Mouse (Mus musculus): ENCODE measurements around the gene Krt19. TPM values are rescaled to one million over a fixed set of nuclear protein-coding genes. Genes with fewer than 3 reads are reported as not detected.

Gene Krt19
- 104 TPM for polyA plus RNA-seq (2014; fragmentation: Illumina TruSeq; extraction: RNeasy Lipid Tissue Mini Kit (QIAGEN cat#74804); ENCODE audit: low read depth, low replicate concordance)

DNA sequence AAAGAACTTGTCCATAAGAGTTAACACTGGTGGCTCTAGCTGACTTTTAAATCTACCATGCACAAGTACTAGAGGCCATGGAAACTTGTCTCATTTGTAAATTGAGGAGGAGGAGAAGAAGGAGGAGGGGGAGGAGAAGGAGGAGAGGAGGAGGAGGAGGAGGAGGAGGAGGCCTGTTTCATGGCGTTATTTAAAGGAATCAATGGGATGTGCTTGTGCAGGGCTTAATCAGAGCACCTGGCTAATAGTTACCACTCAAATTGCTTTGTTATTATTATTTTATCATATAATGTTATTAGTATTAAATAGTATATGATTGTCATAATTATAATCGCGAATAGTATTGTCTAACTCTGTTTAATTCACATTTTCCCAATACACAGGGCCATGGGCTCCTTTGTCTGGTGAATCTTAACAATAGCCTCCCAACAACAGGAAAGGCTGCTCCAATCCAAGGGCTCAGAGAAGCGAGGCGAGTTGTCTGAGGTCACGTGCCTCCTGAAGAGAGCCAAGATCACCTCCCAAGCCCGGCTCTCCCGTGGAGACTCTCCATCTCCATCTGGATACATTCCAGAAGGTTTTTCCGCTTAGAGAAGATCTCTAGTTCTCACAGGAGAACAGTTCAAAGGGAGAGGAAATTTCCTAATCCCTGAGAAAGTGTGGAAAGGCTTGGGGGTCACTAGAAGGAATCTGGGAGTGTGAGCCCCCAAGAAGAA lies at the start of gene Krt19:
Krt19 (minus strand) TSS at position 51 of the 716 bp plus-strand sequence.

DNA sequence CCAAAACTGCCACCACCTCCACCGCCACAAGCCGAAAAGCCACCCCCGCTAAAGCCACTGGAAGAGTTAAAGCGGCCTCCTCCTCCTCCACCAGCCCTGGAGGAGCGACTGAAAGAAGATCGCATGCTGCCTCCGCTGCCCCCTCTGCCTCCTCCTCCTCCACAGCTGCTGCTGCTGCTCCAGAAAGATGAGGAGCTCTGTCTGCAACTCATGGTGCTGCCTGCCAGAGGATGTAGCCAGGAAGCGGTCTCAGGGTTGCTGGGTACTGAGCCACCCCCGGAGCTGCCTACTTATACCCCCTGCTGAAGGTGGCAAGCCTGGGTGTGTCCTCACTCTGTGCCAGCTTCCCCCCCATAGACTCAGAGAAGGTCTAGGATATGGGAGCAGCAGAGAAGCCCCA lies 44.5 kb upstream of the Krt19 start, which contains the start of gene Krt9:
Krt9 (minus strand) TSS at position 255 of the 400 bp plus-strand sequence.

DNA sequence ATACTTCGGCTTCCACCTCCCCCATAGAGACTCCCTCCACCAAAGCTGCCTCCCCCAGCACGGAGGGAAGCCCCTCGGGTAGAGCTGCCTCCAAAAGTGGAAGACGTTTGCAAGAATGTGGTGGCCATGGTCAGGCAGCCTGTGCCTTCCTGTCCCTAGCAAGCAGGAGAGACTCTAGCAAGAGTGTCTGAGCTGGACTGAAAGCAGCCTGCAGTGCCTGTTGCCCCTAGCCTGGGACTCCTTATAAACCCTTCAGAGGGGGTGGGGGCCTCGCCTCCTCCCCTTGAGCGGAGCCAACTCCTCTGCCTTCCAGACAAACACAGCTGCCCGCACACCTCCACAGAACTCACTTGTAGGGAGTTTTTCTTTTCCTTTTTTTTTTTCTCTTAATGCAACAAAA lies 12.7 kb downstream of the Krt19 start, which contains the start of gene Krt15:
Krt15 (minus strand) TSS at position 198 of the 400 bp plus-strand sequence.

DNA sequence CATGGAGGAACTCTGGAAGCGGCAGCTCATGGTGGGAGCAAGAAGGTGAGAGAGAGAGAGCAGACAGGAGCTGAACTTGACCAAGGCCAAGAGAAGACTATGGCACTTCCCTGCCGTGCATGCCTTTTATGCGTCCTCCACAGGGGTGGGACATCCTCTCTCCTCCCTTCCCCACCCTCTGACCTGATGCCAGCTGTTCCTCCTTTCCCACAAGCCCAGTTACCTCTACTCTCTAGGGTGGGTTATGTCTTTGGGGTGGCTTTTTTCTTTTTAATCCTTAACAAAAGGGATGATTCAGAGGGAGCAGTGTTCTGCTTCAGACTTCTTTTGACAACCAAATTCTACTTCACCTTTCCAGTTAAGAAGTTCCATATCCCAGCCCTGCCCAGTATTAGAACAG lies 27.0 kb downstream of the Krt19 start, which contains the start of gene Krt13:
Krt13 (minus strand) TSS at position 101 of the 400 bp plus-strand sequence.

DNA sequence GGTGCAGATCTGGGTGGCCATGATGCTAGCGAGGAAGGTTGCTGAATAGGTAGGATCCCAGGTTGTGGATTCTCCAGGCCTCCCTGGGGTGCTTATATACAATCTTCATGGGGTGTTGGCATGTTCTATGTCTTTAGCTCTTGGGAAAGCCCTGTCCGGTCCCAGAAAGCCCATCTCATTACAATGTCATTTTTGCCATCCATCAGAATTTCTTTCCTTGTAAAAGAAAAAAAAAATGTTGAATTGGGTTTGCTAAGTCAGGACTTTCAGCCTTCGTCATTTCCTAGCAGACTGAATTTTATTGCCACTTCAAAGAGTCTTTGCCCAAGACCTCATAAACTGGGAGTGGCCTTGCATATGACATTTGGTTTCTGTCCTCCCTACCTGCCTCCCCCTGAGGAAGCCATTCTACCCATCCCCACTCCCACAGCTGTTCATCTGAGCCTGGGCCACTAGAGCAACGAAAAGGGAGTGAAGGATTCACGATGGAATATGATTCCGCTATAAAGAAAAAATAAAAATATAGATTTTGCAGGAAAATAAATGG lies 42.8 kb downstream of the Krt19 start, which contains the start of gene Krt36:
Krt36 (minus strand) TSS at position 51 of the 547 bp plus-strand sequence.

DNA sequence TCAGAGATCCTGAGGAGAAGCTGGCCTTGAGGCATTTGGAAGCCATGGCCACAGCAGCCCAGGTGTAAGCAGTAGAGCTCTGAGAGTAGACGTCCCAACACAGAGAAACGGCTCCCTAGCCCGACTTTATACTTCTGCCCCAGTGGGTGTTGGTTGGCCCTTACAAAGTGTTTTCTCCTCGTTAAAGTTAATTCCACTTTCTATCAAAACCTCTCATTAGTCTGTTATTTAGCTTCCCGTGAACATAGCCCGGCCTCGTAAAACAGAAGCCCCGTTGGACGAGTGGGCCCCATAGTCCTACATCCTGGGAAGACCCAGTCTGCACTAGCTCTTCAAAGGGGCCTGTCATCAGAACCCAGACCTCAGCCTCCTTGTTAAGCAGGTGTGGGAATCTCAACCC lies 52.3 kb downstream of the Krt19 start, which contains the start of gene Krt35:
Krt35 (minus strand) TSS at position 101 of the 400 bp plus-strand sequence.

Other genes with a start within 250 kb of the Krt19 start
- gene Krtap31-1, start 240.7 kb downstream of the Krt19 start, polyA plus RNA-seq (2014; fragmentation: Illumina TruSeq; extraction: RNeasy Lipid Tissue Mini Kit (QIAGEN cat#74804); ENCODE audit: low read depth, low replicate concordance) = not detected
- not detected for gene Gm11565, start 233.9 kb downstream of the Krt19 start, polyA plus RNA-seq (2014; fragmentation: Illumina TruSeq; extraction: RNeasy Lipid Tissue Mini Kit (QIAGEN cat#74804); ENCODE audit: low read depth, low replicate concordance)
- gene Krtap31-2, start 212.4 kb downstream of the Krt19 start, polyA plus RNA-seq (2014; fragmentation: Illumina TruSeq; extraction: RNeasy Lipid Tissue Mini Kit (QIAGEN cat#74804); ENCODE audit: low read depth, low replicate concordance) = not detected
- not detected for gene Krtap9-5, start 200.2 kb downstream of the Krt19 start, polyA plus RNA-seq (2014; fragmentation: Illumina TruSeq; extraction: RNeasy Lipid Tissue Mini Kit (QIAGEN cat#74804); ENCODE audit: low read depth, low replicate concordance)
- gene Krtap29-1, start 169.6 kb downstream of the Krt19 start, polyA plus RNA-seq (2014; fragmentation: Illumina TruSeq; extraction: RNeasy Lipid Tissue Mini Kit (QIAGEN cat#74804); ENCODE audit: low read depth, low replicate concordance) = not detected
- not detected for gene Krtap16-1, start 162.1 kb downstream of the Krt19 start, polyA plus RNA-seq (2014; fragmentation: Illumina TruSeq; extraction: RNeasy Lipid Tissue Mini Kit (QIAGEN cat#74804); ENCODE audit: low read depth, low replicate concordance)
- gene Krtap17-1, start 154.7 kb downstream of the Krt19 start, polyA plus RNA-seq (2014; fragmentation: Illumina TruSeq; extraction: RNeasy Lipid Tissue Mini Kit (QIAGEN cat#74804); ENCODE audit: low read depth, low replicate concordance) = not detected
- gene Krt33a, start 132.5 kb downstream of the Krt19 start, polyA plus RNA-seq (2014; fragmentation: Illumina TruSeq; extraction: RNeasy Lipid Tissue Mini Kit (QIAGEN cat#74804); ENCODE audit: low read depth, low replicate concordance) = not detected
- not detected for gene Krt33b, start 118.8 kb downstream of the Krt19 start, polyA plus RNA-seq (2014; fragmentation: Illumina TruSeq; extraction: RNeasy Lipid Tissue Mini Kit (QIAGEN cat#74804); ENCODE audit: low read depth, low replicate concordance)
- gene Krt34, start 107.1 kb downstream of the Krt19 start, polyA plus RNA-seq (2014; fragmentation: Illumina TruSeq; extraction: RNeasy Lipid Tissue Mini Kit (QIAGEN cat#74804); ENCODE audit: low read depth, low replicate concordance) = not detected
- not detected for gene Krt31, start 98.1 kb downstream of the Krt19 start, polyA plus RNA-seq (2014; fragmentation: Illumina TruSeq; extraction: RNeasy Lipid Tissue Mini Kit (QIAGEN cat#74804); ENCODE audit: low read depth, low replicate concordance)
- gene Krt32, start 60.4 kb downstream of the Krt19 start, polyA plus RNA-seq (2014; fragmentation: Illumina TruSeq; extraction: RNeasy Lipid Tissue Mini Kit (QIAGEN cat#74804); ENCODE audit: low read depth, low replicate concordance) = not detected
- gene Krt35, start 52.4 kb downstream of the Krt19 start, polyA plus RNA-seq (2014; fragmentation: Illumina TruSeq; extraction: RNeasy Lipid Tissue Mini Kit (QIAGEN cat#74804); ENCODE audit: low read depth, low replicate concordance) = not detected
- gene Krt36, start 43.0 kb downstream of the Krt19 start, polyA plus RNA-seq (2014; fragmentation: Illumina TruSeq; extraction: RNeasy Lipid Tissue Mini Kit (QIAGEN cat#74804); ENCODE audit: low read depth, low replicate concordance) = not detected
- not detected for gene Krt13, start 27.1 kb downstream of the Krt19 start, polyA plus RNA-seq (2014; fragmentation: Illumina TruSeq; extraction: RNeasy Lipid Tissue Mini Kit (QIAGEN cat#74804); ENCODE audit: low read depth, low replicate concordance)
- not detected for gene Krt15, start 12.7 kb downstream of the Krt19 start, polyA plus RNA-seq (2014; fragmentation: Illumina TruSeq; extraction: RNeasy Lipid Tissue Mini Kit (QIAGEN cat#74804); ENCODE audit: low read depth, low replicate concordance)
- not detected for gene Krt9, start 44.6 kb upstream of the Krt19 start, polyA plus RNA-seq (2014; fragmentation: Illumina TruSeq; extraction: RNeasy Lipid Tissue Mini Kit (QIAGEN cat#74804); ENCODE audit: low read depth, low replicate concordance)
- gene Krt14, start 58.9 kb upstream of the Krt19 start, polyA plus RNA-seq (2014; fragmentation: Illumina TruSeq; extraction: RNeasy Lipid Tissue Mini Kit (QIAGEN cat#74804); ENCODE audit: low read depth, low replicate concordance) = not detected
- gene Krt16, start 100.2 kb upstream of the Krt19 start, polyA plus RNA-seq (2014; fragmentation: Illumina TruSeq; extraction: RNeasy Lipid Tissue Mini Kit (QIAGEN cat#74804); ENCODE audit: low read depth, low replicate concordance) = not detected
- gene Krt17, start 112.4 kb upstream of the Krt19 start, polyA plus RNA-seq (2014; fragmentation: Illumina TruSeq; extraction: RNeasy Lipid Tissue Mini Kit (QIAGEN cat#74804); ENCODE audit: low read depth, low replicate concordance) = not detected
- not detected for gene Krt42, start 121.2 kb upstream of the Krt19 start, polyA plus RNA-seq (2014; fragmentation: Illumina TruSeq; extraction: RNeasy Lipid Tissue Mini Kit (QIAGEN cat#74804); ENCODE audit: low read depth, low replicate concordance)
- 1,895 TPM for gene Eif1, start 171.2 kb upstream of the Krt19 start, polyA plus RNA-seq (2014; fragmentation: Illumina TruSeq; extraction: RNeasy Lipid Tissue Mini Kit (QIAGEN cat#74804); ENCODE audit: low read depth, low replicate concordance)
- not detected for gene Gast, start 185.7 kb upstream of the Krt19 start, polyA plus RNA-seq (2014; fragmentation: Illumina TruSeq; extraction: RNeasy Lipid Tissue Mini Kit (QIAGEN cat#74804); ENCODE audit: low read depth, low replicate concordance)
- gene Hap1, start 207.5 kb upstream of the Krt19 start, polyA plus RNA-seq (2014; fragmentation: Illumina TruSeq; extraction: RNeasy Lipid Tissue Mini Kit (QIAGEN cat#74804); ENCODE audit: low read depth, low replicate concordance) = 0.54 TPM
- 5.2 TPM for gene Jup, start 249.1 kb upstream of the Krt19 start, polyA plus RNA-seq (2014; fragmentation: Illumina TruSeq; extraction: RNeasy Lipid Tissue Mini Kit (QIAGEN cat#74804); ENCODE audit: low read depth, low replicate concordance)

Data from sigmoid colon, adult 10 weeks (tissue).